Mouse (Mus musculus): ENCODE measurements around the gene Gmps. TPM values are rescaled to one million over a fixed set of nuclear protein-coding genes. Genes with fewer than 3 reads are reported as not detected.
A peak's percentile ranks its signal among the peaks of the same experiment; 100 is the strongest.

Gmps gene
- polyA plus RNA-seq, 1 experiment from 2014 or later = 53.1 TPM

DNA sequence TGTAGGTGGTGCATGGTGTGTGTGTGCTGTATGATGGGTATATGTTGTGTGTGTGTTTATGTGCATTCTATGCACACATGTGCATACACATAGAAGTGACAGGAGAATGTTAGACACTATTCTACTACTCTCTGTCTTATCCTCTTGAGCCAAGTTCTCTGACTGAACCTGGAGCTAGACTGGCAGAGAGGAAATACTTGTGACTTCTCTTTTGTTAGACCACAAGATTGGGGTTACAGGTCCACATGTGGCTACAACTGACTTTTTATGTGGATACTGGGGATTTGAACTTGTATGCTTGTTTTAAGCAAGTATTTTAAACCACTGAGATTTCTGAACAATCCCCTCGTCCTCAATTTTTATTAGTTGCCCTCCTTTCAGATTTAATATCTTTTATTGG is 10.8 kb downstream of the Gmps start:
- no peak for ATAC-seq (ENCODE audit: low FRiP score, low read depth)
- H3K4me3 ChIP-seq = no peak overlapping the region
- no peak overlapping the region for H3K9ac ChIP-seq
- H3K4me1 ChIP-seq = no peaks in the 10 kb centered on the region
- H3K4me2 ChIP-seq (replicated peaks) = no peak overlapping the region
- 64% methylated on average over 1 of the region's 1 CpGs for WGBS
- no peak overlapping the region for H3K27ac ChIP-seq
- peaks cover 68% of the 10 kb centered on the region for H3K36me3 ChIP-seq
- H3K27me3 ChIP-seq = no peaks in the 10 kb centered on the region
- no peaks in the 10 kb centered on the region for H3K9me3 ChIP-seq

GRCm38 (mm10) chr3:63988722-63989440 is 13.0 kb downstream of the Gmps start:
- Histone ChIP-seq H3K4me2 (replicated peaks) (no peak overlapping the region), H3K36me3 (peaks cover 72% of the 10 kb centered on the region)
- 96% methylated on average over 3 of the region's 3 CpGs for WGBS

GRCm38 (mm10) chr3:64021436-64021835 is 45.5 kb downstream of the Gmps start:
- peaks cover 20% of the 10 kb centered on the region for H3K36me3 ChIP-seq
- no peaks in the 10 kb centered on the region for H3K27me3 ChIP-seq
- H3K4me2 ChIP-seq (replicated peaks) = no peak overlapping the region
- H3K9me3 ChIP-seq = no peaks in the 10 kb centered on the region
- ATAC-seq (ENCODE audit: low FRiP score, low read depth) = no peak
- no peaks in the 10 kb centered on the region for H3K4me1 ChIP-seq
- no peak overlapping the region for H3K9ac ChIP-seq
- H3K4me3 ChIP-seq = no peak overlapping the region
- 91% methylated on average over 3 of the region's 3 CpGs for whole genome bisulfite sequencing
- no peak overlapping the region for H3K27ac ChIP-seq

More at GRCm38 (mm10) chr3:63988722-63989440, 13.0 kb downstream of the Gmps start:
- no peak for ATAC-seq (ENCODE audit: low FRiP score, low read depth)
- H3K27ac ChIP-seq = no peak overlapping the region
- H3K27me3 ChIP-seq = no peaks in the 10 kb centered on the region
- no peaks in the 10 kb centered on the region for H3K4me1 ChIP-seq
- H3K9me3 ChIP-seq = no peaks in the 10 kb centered on the region
- H3K9ac ChIP-seq = no peak overlapping the region
- H3K4me3 ChIP-seq = no peak overlapping the region

- Histone ChIP-seq H3K9ac (no peak overlapping the region), H3K4me3 (no peak overlapping the region), H3K4me2 (replicated peaks) (no peak overlapping the region), H3K36me3 (peaks cover 16% of the 10 kb centered on the region), H3K27me3 (no peaks in the 10 kb centered on the region), H3K4me1 (no peaks in the 10 kb centered on the region), H3K27ac (no peak overlapping the region), H3K9me3 (no peaks in the 10 kb centered on the region)
- WGBS = 78% methylated on average over 2 of the region's 2 CpGs
- no peak for ATAC-seq (ENCODE audit: low FRiP score, low read depth)
These were observed 46.0 kb downstream of the Gmps start for GRCm38 (mm10) chr3:64021867-64022266.

DNA sequence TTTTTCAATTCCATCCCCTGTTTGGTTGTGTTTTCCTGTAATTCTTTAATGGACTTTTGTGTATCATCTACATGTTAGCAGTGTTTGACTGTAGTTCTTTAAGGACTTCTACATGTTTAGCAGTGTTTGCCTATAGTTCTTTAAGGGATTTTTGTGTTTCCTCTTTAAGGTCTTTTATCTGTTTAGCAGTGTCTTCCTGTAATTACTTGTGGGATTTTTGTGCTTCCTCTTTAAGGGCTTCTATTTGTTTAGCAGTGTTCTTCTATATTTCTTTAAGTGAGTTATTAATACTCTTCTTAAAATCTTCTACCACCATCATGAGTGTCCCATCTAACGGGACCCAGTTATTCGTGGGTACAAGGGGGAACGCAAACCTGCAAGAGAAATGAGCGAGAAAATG is 53.9 kb downstream of the Gmps start:
- no peak overlapping the region for H3K4me2 ChIP-seq (replicated peaks)
- no peak overlapping the region for H3K27ac ChIP-seq
- no peaks in the 10 kb centered on the region for H3K4me1 ChIP-seq
- no peaks in the 10 kb centered on the region for H3K9me3 ChIP-seq
- H3K27me3 ChIP-seq = no peaks in the 10 kb centered on the region
- no peak for ATAC-seq (ENCODE audit: low FRiP score, low read depth)
- peaks cover 4% of the 10 kb centered on the region; the same call in 1 of the 2 replicates for H3K36me3 ChIP-seq
- H3K9ac ChIP-seq = no peak overlapping the region
- 97% methylated on average over 4 of the region's 4 CpGs for WGBS
- H3K4me3 ChIP-seq = no peak overlapping the region

GRCm38 (mm10) chr3:64038136-64038841 is 62.4 kb downstream of the Gmps start:
- ATAC-seq (ENCODE audit: low FRiP score, low read depth) = no peak
- no peak overlapping the region for H3K4me2 ChIP-seq (replicated peaks)
- H3K4me3 ChIP-seq = no peak overlapping the region
- H3K36me3 ChIP-seq = no peaks in the 10 kb centered on the region
- 81% methylated on average over 7 of the region's 7 CpGs for WGBS
- no peaks in the 10 kb centered on the region for H3K4me1 ChIP-seq
- no peak overlapping the region for H3K9ac ChIP-seq
- no peaks in the 10 kb centered on the region for H3K27me3 ChIP-seq
- no peaks in the 10 kb centered on the region for H3K9me3 ChIP-seq
- H3K27ac ChIP-seq = no peak overlapping the region

DNA sequence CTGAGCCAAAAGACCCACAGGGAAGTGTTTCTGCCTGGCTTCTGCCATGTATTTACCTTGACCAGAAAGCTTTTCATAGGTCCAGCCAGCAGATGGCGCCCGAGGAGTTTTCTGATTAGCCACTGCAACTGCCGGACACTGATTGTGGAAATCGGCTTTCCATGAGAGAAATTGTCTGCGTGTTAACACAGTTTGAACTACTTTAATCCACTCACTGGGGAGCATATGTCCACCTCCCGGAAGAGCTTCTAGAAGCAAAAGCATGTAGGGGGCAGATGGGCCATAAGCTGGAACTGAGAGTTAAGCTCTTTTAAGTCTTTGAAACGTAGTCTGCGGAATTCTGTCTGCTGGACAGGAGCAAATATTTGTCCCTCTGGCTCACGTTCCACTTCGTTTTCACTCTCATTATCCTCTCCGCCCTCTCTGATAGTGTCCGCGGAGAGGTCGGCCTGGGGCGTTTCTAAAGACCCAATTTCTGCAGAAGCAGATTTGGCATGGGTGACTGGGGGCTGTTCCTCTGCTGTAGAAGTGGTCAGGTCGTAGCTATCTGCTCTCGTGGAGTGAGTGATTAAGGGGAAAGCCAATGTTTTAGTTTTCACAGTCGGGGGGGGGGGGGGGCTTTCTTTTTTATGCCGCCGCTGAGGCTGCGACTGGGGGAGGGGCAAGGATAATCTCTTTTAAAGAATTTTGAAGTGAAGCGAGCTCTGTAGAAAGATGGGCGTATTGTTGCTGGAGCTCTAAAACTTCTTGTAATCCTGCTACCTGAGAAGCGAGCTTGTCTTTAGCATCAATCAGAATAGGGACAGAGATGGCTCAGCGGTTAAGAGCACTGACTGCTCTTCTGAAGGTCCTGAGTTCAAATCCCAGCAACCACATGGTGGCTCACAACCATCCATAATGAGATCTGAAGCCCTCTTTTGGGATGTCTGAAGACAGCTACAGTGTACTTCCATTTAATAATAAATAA is 64.2 kb downstream of the Gmps start:
- no peaks in the 10 kb centered on the region for H3K27me3 ChIP-seq
- H3K4me2 ChIP-seq (replicated peaks) = peak overlapping the region; percentile 79
- ATAC-seq (ENCODE audit: low FRiP score, low read depth) = peak; percentile 83
- no peak overlapping the region for H3K27ac ChIP-seq
- WGBS = 15% methylated on average over 25 of the region's 25 CpGs
- peak overlapping the region; percentile 45 for H3K4me3 ChIP-seq
- H3K36me3 ChIP-seq = no peaks in the 10 kb centered on the region
- no peaks in the 10 kb centered on the region for H3K4me1 ChIP-seq
- peak overlapping the region; percentile 60 for H3K9ac ChIP-seq
- no peaks in the 10 kb centered on the region for H3K9me3 ChIP-seq

Other genes starting within 250 kb of the Gmps start
- gene Plch1, start 76.6 kb upstream of the Gmps start, polyA plus RNA-seq (2015; fragmentation: Nextera tagmentation; extraction: Ambion mirVana) = 0.94 and 1.1 TPM in 2 replicates
- gene E130311K13Rik, start 46.6 kb upstream of the Gmps start, polyA plus RNA-seq (2015; fragmentation: Nextera tagmentation; extraction: Ambion mirVana) = 7.6 and 7.9 TPM in 2 replicates
- gene Slc33a1, start 11.3 kb upstream of the Gmps start, polyA plus RNA-seq (2015; fragmentation: Nextera tagmentation; extraction: Ambion mirVana) = 14.0 and 15.8 TPM in 2 replicates
- gene Vmn2r1, start 105.4 kb downstream of the Gmps start, polyA plus RNA-seq (2015; fragmentation: Nextera tagmentation; extraction: Ambion mirVana) = 0.03 and 0.06 TPM in 2 replicates
- not detected in 2 replicates for gene Vmn2r2, start 165.8 kb downstream of the Gmps start, polyA plus RNA-seq (2015; fragmentation: Nextera tagmentation; extraction: Ambion mirVana)